Mouse (Mus musculus) testis, adult 2 months (tissue): ENCODE measurements around the gene Ddx58. TPM values are rescaled to one million over a fixed set of nuclear protein-coding genes. Genes with fewer than 3 reads are reported as not detected.

Experiments used
- H3K27ac ChIP-seq: fragments of 200-500 bp; 2 replicates; pipeline ENCODE4 v1.5.1; 2012; ENCODE audit warnings: low read depth, low read length; ENCODE audit not compliant: control insufficient read depth, insufficient read depth
- H3K27me3 ChIP-seq: fragments of 200-500 bp; 2 replicates; pipeline ENCODE4 v1.6.1; 2012; ENCODE audit warnings: mild to moderate bottlenecking, low read length, moderate library complexity; ENCODE audit not compliant: control insufficient read depth, insufficient read depth
- H3K36me3 ChIP-seq: fragments of 200-500 bp; 2 replicates; pipeline ENCODE4 v1.6.1; 2012; ENCODE audit warnings: mild to moderate bottlenecking, low read length; ENCODE audit not compliant: control insufficient read depth, insufficient read depth
- H3K4me1 ChIP-seq: fragments of 200-500 bp; 2 replicates; pipeline ENCODE4 v1.6.1; 2012; ENCODE audit warnings: low read length; ENCODE audit not compliant: control insufficient read depth, insufficient read depth
- H3K4me3 ChIP-seq: fragments of 200-500 bp; 2 replicates; pipeline ENCODE4 v1.5.1; 2012; ENCODE audit warnings: low read depth, mild to moderate bottlenecking, low read length, moderate library complexity, mixed read lengths; ENCODE audit not compliant: control insufficient read depth
- CTCF ChIP-seq: fragments of 200-500 bp; IDR thresholded peaks from 2 replicates; pipeline ENCODE4 v1.5.1; 2012; ENCODE audit warnings: low read depth, mild to moderate bottlenecking, inconsistent platforms, low read length, moderate library complexity; ENCODE audit not compliant: control insufficient read depth, insufficient read depth, insufficient replicate concordance
- POLR2A ChIP-seq: fragments of 200-500 bp; IDR thresholded peaks from 2 replicates; pipeline ENCODE4 v1.6.1; 2012; ENCODE audit warnings: low read depth, mild to moderate bottlenecking, inconsistent platforms, low read length, moderate library complexity; ENCODE audit not compliant: control insufficient read depth
- polyA plus RNA-seq: library from polyadenylated mRNA; depleted of rRNA; stranded (reverse); fragments of >200 nt; gene quantifications from 2 replicates; pipeline ENCODE4 v1.2.3, GENCODE M21; 2012; rRNA removed

The Ddx58 gene
- polyA plus RNA-seq, 1 experiment, result 2.3 TPM

GRCm38 (mm10) chr4:40158224-40158540, 81.4 kb downstream of the Ddx58 start:
- Histone ChIP-seq H3K4me1 (no peaks in the 10 kb centered on the region; the same call in none of the 2 replicates), H3K27me3 (no peaks in the 10 kb centered on the region), H3K36me3 (no peaks in the 10 kb centered on the region), H3K4me3 (no peak overlapping the region), H3K27ac (no peak overlapping the region)
- no peak for TF ChIP-seq CTCF
- TF ChIP-seq POLR2A, result no peak

DNA sequence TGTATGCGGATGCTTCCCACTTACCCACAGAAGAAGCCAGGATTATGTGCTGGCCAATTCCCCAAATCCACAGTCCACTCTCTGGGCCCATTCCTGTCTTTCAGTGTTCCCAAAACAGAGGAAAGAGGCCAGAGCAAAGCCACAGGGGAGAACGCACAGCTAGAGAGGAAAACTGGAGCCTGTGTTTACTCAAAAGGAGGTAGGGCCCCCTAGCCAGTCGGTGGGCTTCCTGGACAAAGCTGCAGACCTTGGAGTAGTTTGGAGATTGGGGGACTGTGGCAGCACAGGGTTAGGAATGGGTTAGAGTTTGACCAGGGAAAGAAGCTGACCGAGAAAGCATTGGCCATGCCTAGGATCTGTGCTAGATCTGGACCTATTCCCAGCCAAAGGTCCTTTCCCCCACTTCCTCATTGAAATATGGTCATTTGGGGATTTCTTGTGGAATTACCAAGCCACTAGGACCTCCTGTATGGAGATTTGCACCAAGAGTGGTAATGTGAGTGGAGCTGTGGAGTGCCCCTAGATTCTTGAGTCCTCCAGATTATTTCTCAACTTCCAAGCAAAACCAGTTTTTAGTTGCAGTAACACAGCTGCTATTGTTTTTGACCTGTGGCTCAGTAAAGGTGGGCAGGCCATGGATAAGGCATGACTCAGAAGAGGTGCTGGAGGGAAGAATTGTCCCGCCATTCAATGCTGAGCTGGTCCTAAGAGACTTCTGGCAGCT, 82.0 kb downstream of the Ddx58 start:
- Histone ChIP-seq H3K27me3 (no peaks in the 10 kb centered on the region), H3K4me1 (no peaks in the 10 kb centered on the region; the same call in none of the 2 replicates), H3K27ac (no peak overlapping the region), H3K36me3 (no peaks in the 10 kb centered on the region), H3K4me3 (no peak overlapping the region)
- TF ChIP-seq POLR2A (no peak), CTCF (no peak)

GRCm38 (mm10) chr4:40156582-40157499, 82.8 kb downstream of the Ddx58 start:
- TF ChIP-seq POLR2A (no peak), CTCF (no peak)
- Histone ChIP-seq H3K36me3 (no peaks in the 10 kb centered on the region), H3K4me3 (no peak overlapping the region), H3K27ac (no peak overlapping the region), H3K27me3 (no peaks in the 10 kb centered on the region), H3K4me1 (no peaks in the 10 kb centered on the region; the same call in none of the 2 replicates)

DNA sequence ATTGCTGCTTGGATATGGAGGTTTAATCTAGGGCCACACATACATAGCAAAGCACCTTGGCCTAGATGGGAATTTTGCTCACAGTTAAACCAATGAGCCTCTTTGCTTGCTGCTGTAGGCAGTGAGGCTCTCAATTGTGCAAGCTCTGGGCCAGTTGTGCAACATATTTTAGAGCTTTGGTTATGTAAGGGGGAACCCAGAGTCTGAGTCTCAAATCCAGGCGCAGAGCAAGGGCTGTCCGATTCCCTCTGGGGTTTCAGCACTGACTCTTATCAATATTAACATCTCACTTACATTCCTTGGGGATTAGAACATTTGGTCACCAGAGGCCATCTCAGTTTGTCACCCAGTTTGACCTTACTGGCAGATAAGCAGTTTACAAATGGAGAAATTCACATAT, 83.5 kb downstream of the Ddx58 start:
- no peak overlapping the region for H3K4me3 ChIP-seq
- H3K36me3 ChIP-seq, result no peaks in the 10 kb centered on the region
- no peaks in the 10 kb centered on the region; the same call in none of the 2 replicates for H3K4me1 ChIP-seq
- H3K27me3 ChIP-seq, result no peaks in the 10 kb centered on the region
- TF ChIP-seq POLR2A, result no peak
- no peak for TF ChIP-seq CTCF
- no peak overlapping the region for H3K27ac ChIP-seq

DNA sequence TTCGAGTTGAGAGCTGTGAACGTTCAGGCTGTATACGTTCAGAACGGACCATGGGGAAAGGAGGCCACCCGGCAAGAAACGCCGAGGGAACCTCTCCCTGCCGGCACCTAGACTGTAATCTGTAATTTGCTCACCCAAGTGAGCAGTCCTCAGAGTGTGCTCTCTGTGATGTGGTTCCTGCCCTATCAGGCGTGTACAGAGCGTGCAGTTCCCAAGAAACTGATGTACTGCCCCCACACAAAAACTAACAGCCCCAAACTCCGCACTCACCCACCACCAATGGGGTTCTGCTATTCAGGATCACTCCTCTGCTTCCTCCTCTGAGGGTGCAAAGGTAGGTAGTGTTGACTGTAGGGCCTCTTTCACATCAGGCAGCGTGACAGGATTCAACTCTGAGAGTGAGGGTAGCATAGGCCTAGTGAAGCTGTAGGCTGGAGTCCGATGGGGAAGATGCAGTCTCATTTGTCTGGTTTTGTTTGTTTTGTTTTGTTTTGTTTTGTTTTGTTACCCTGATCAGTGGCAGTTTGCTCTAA, 84.1 kb downstream of the Ddx58 start:
- no peaks in the 10 kb centered on the region for H3K27me3 ChIP-seq
- H3K4me3 ChIP-seq, result no peak overlapping the region
- H3K4me1 ChIP-seq, result no peaks in the 10 kb centered on the region; the same call in none of the 2 replicates
- H3K36me3 ChIP-seq, result no peaks in the 10 kb centered on the region
- no peak overlapping the region for H3K27ac ChIP-seq
- TF ChIP-seq CTCF (no peak), POLR2A (no peak)

DNA sequence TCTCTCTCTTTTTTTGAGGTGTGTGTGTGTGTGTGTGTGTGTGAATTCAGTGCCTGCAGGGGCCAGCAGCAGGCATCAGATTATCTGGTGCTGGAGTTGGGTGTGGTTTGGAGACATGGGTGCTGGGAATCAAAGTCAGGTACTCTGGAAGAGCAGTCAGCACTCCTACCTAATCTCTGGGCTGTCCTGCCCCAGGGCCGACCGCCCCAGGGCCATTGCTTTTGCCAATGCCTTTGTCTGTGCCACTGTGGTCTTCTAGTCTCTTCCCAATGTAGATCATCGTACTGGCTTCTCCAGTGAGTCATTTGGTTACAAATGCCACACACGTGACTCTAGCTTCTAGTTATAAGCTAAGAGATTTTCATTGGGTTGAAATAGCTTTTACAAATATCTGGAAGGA, 84.9 kb downstream of the Ddx58 start:
- Histone ChIP-seq H3K27me3 (no peaks in the 10 kb centered on the region), H3K27ac (no peak overlapping the region), H3K4me3 (no peak overlapping the region), H3K4me1 (no peaks in the 10 kb centered on the region; the same call in none of the 2 replicates), H3K36me3 (no peaks in the 10 kb centered on the region)
- no peak for TF ChIP-seq CTCF
- TF ChIP-seq POLR2A, result no peak

Other genes starting within 250 kb of the Ddx58 start
- gene Aco1, start 96.7 kb downstream of the Ddx58 start, polyA plus RNA-seq, result 6.8 and 7.9 TPM in 2 replicates
- gene Smim27, start 29.8 kb upstream of the Ddx58 start, polyA plus RNA-seq, result 3.0 and 3.8 TPM in 2 replicates
- 10.9 and 13.9 TPM in 2 replicates for gene Topors, start 30.0 kb upstream of the Ddx58 start, polyA plus RNA-seq
- gene Ndufb6, start 39.6 kb upstream of the Ddx58 start, polyA plus RNA-seq, result 56.3 and 58.2 TPM in 2 replicates
- gene Tmem215, start 232.4 kb upstream of the Ddx58 start, polyA plus RNA-seq, result 0.04 and 0.10 TPM in 2 replicates